Mouse (Mus musculus) adrenal gland (tissue): Measurements from ENCODE around the gene Phospho2.

Source experiments
- intact Hi-C: fragments of 180-260 bp; cut with DNase I; formaldehyde crosslinking; loops from one replicate; pipeline ENCODE4 v1.15.1; 2025

The Phospho2 gene

GRCm38 (mm10) chr2:69823129-69823677 is 33.8 kb downstream of the Phospho2 start:
- intact Hi-C loops = no loop called here

GRCm38 (mm10) chr2:69825898-69826297 is 36.5 kb downstream of the Phospho2 start:
- intact Hi-C loops = loop anchor here (5.0 kb wide), 1 partner anchor 41 kb away; no protein-coding TSS in a partner anchor

- intact Hi-C loops = loop anchor here (5.0 kb wide), 1 partner anchor 41 kb away; no protein-coding TSS in a partner anchor
These were observed 37.0 kb downstream of the Phospho2 start for GRCm38 (mm10) chr2:69826380-69826779.

GRCm38 (mm10) chr2:69828031-69828430 is 38.6 kb downstream of the Phospho2 start:
- intact Hi-C loops = loop anchor here (5.0 kb wide), 1 partner anchor 39 kb away; no protein-coding TSS in a partner anchor

GRCm38 (mm10) chr2:69829680-69830079 is 40.3 kb downstream of the Phospho2 start:
- intact Hi-C loops = loop anchor here (5.0 kb wide), 1 partner anchor 38 kb away; no protein-coding TSS in a partner anchor

- intact Hi-C loops = no loop called here
These were observed 40.7 kb downstream of the Phospho2 start for GRCm38 (mm10) chr2:69830116-69830515.

GRCm38 (mm10) chr2:69837244-69837967 is 48.0 kb downstream of the Phospho2 start:
- intact Hi-C loops = no loop called here

GRCm38 (mm10) chr2:69837996-69838395 is 48.6 kb downstream of the Phospho2 start:
- intact Hi-C loops = no loop called here

- intact Hi-C loops = no loop called here
These were observed 49.3 kb downstream of the Phospho2 start for GRCm38 (mm10) chr2:69838707-69839106.

GRCm38 (mm10) chr2:69840261-69840660 is 50.8 kb downstream of the Phospho2 start:
- intact Hi-C loops = no loop called here

- intact Hi-C loops = no loop called here
These were observed 59.8 kb downstream of the Phospho2 start for GRCm38 (mm10) chr2:69849215-69849614.
